Mouse (Mus musculus): ENCODE measurements around the gene Zfp827.
A peak's percentile ranks its signal among the peaks of the same experiment; 100 is the strongest.

Zfp827 gene

GRCm38 (mm10) chr8:79044673-79045072 lies 16.4 kb downstream of the Zfp827 start:
- Histone ChIP-seq H3K27me3 (ENCODE audit: control insufficient read depth, insufficient read depth, low read length, poor library complexity, severe bottlenecking) (no peaks in the 10 kb centered on the region), H3K36me3 (ENCODE audit: control insufficient read depth, insufficient read depth, low read length, poor library complexity, severe bottlenecking) (no peaks in the 10 kb centered on the region)
- no peak for DNase-seq (ENCODE audit: low read depth, low spot score)

GRCm38 (mm10) chr8:79046659-79047058 lies 18.4 kb downstream of the Zfp827 start:
- no peaks in the 10 kb centered on the region for H3K36me3 ChIP-seq (ENCODE audit: control insufficient read depth, insufficient read depth, low read length, poor library complexity, severe bottlenecking)
- no peak for DNase-seq (ENCODE audit: low read depth, low spot score)
- no peaks in the 10 kb centered on the region for H3K27me3 ChIP-seq (ENCODE audit: control insufficient read depth, insufficient read depth, low read length, poor library complexity, severe bottlenecking)

GRCm38 (mm10) chr8:79048388-79049005 lies 20.3 kb downstream of the Zfp827 start:
- no peaks in the 10 kb centered on the region for H3K27me3 ChIP-seq (ENCODE audit: control insufficient read depth, insufficient read depth, low read length, poor library complexity, severe bottlenecking)

GRCm38 (mm10) chr8:79054222-79054621 lies 26.0 kb downstream of the Zfp827 start:
- H3K36me3 ChIP-seq (ENCODE audit: control insufficient read depth, insufficient read depth, low read length, poor library complexity, severe bottlenecking), result no peaks in the 10 kb centered on the region
- H3K27me3 ChIP-seq (ENCODE audit: control insufficient read depth, insufficient read depth, low read length, poor library complexity, severe bottlenecking), result no peaks in the 10 kb centered on the region
- DNase-seq (ENCODE audit: low read depth, low spot score), result no peak

More at GRCm38 (mm10) chr8:79048388-79049005, 20.3 kb downstream of the Zfp827 start:
- no peak for DNase-seq (ENCODE audit: low read depth, low spot score)
- H3K36me3 ChIP-seq (ENCODE audit: control insufficient read depth, insufficient read depth, low read length, poor library complexity, severe bottlenecking), result no peaks in the 10 kb centered on the region

GRCm38 (mm10) chr8:79057179-79057578 lies 28.9 kb downstream of the Zfp827 start:
- no peaks in the 10 kb centered on the region for H3K36me3 ChIP-seq (ENCODE audit: control insufficient read depth, insufficient read depth, low read length, poor library complexity, severe bottlenecking)
- no peaks in the 10 kb centered on the region for H3K27me3 ChIP-seq (ENCODE audit: control insufficient read depth, insufficient read depth, low read length, poor library complexity, severe bottlenecking)

GRCm38 (mm10) chr8:79059361-79059760 lies 31.1 kb downstream of the Zfp827 start:
- H3K27me3 ChIP-seq (ENCODE audit: control insufficient read depth, insufficient read depth, low read length, poor library complexity, severe bottlenecking), result no peaks in the 10 kb centered on the region
- H3K36me3 ChIP-seq (ENCODE audit: control insufficient read depth, insufficient read depth, low read length, poor library complexity, severe bottlenecking), result no peaks in the 10 kb centered on the region
- DNase-seq (ENCODE audit: low read depth, low spot score), result peak; percentile 57

More at GRCm38 (mm10) chr8:79057179-79057578, 28.9 kb downstream of the Zfp827 start:
- DNase-seq (ENCODE audit: low read depth, low spot score), result no peak

GRCm38 (mm10) chr8:79060013-79060609 lies 31.9 kb downstream of the Zfp827 start:
- no peaks in the 10 kb centered on the region for H3K27me3 ChIP-seq (ENCODE audit: control insufficient read depth, insufficient read depth, low read length, poor library complexity, severe bottlenecking)
- no peak for DNase-seq (ENCODE audit: low read depth, low spot score)
- H3K36me3 ChIP-seq (ENCODE audit: control insufficient read depth, insufficient read depth, low read length, poor library complexity, severe bottlenecking), result no peaks in the 10 kb centered on the region

- no peaks in the 10 kb centered on the region for H3K27me3 ChIP-seq (ENCODE audit: control insufficient read depth, insufficient read depth, low read length, poor library complexity, severe bottlenecking)
- no peak for DNase-seq (ENCODE audit: low read depth, low spot score)
- no peaks in the 10 kb centered on the region for H3K36me3 ChIP-seq (ENCODE audit: control insufficient read depth, insufficient read depth, low read length, poor library complexity, severe bottlenecking)
Observed at GRCm38 (mm10) chr8:79065924-79066323, 37.7 kb downstream of the Zfp827 start.

- DNase-seq (ENCODE audit: low read depth, low spot score), result no peak
- Histone ChIP-seq H3K27me3 (ENCODE audit: control insufficient read depth, insufficient read depth, low read length, poor library complexity, severe bottlenecking) (no peaks in the 10 kb centered on the region), H3K36me3 (ENCODE audit: control insufficient read depth, insufficient read depth, low read length, poor library complexity, severe bottlenecking) (no peaks in the 10 kb centered on the region)
Observed at GRCm38 (mm10) chr8:79067812-79068630, 39.8 kb downstream of the Zfp827 start.

GRCm38 (mm10) chr8:79073311-79073710 lies 45.1 kb downstream of the Zfp827 start:
- no peaks in the 10 kb centered on the region for H3K27me3 ChIP-seq (ENCODE audit: control insufficient read depth, insufficient read depth, low read length, poor library complexity, severe bottlenecking)
- no peaks in the 10 kb centered on the region for H3K36me3 ChIP-seq (ENCODE audit: control insufficient read depth, insufficient read depth, low read length, poor library complexity, severe bottlenecking)
- DNase-seq (ENCODE audit: low read depth, low spot score), result no peak

- Histone ChIP-seq H3K27me3 (ENCODE audit: control insufficient read depth, insufficient read depth, low read length, poor library complexity, severe bottlenecking) (no peaks in the 10 kb centered on the region), H3K36me3 (ENCODE audit: control insufficient read depth, insufficient read depth, low read length, poor library complexity, severe bottlenecking) (no peaks in the 10 kb centered on the region)
- no peak for DNase-seq (ENCODE audit: low read depth, low spot score)
Observed at GRCm38 (mm10) chr8:79074986-79075385, 46.7 kb downstream of the Zfp827 start.

GRCm38 (mm10) chr8:79077256-79077655 lies 49.0 kb downstream of the Zfp827 start:
- H3K36me3 ChIP-seq (ENCODE audit: control insufficient read depth, insufficient read depth, low read length, poor library complexity, severe bottlenecking), result no peaks in the 10 kb centered on the region
- H3K27me3 ChIP-seq (ENCODE audit: control insufficient read depth, insufficient read depth, low read length, poor library complexity, severe bottlenecking), result no peaks in the 10 kb centered on the region
- DNase-seq (ENCODE audit: low read depth, low spot score), result no peak

- DNase-seq (ENCODE audit: low read depth, low spot score), result no peak
- no peaks in the 10 kb centered on the region for H3K36me3 ChIP-seq (ENCODE audit: control insufficient read depth, insufficient read depth, low read length, poor library complexity, severe bottlenecking)
Observed at GRCm38 (mm10) chr8:79078556-79079195, 50.4 kb downstream of the Zfp827 start.

GRCm38 (mm10) chr8:79079196-79079561 lies 50.9 kb downstream of the Zfp827 start:
- Histone ChIP-seq H3K27me3 (ENCODE audit: control insufficient read depth, insufficient read depth, low read length, poor library complexity, severe bottlenecking) (no peaks in the 10 kb centered on the region), H3K36me3 (ENCODE audit: control insufficient read depth, insufficient read depth, low read length, poor library complexity, severe bottlenecking) (no peaks in the 10 kb centered on the region)
- DNase-seq (ENCODE audit: low read depth, low spot score), result no peak

More at GRCm38 (mm10) chr8:79078556-79079195, 50.4 kb downstream of the Zfp827 start:
- no peaks in the 10 kb centered on the region for H3K27me3 ChIP-seq (ENCODE audit: control insufficient read depth, insufficient read depth, low read length, poor library complexity, severe bottlenecking)
